Mouse (Mus musculus) C2C12 (cell line): ENCODE results near the gene Sult1a1.

Experiments
- CEBPB ChIP-seq: IDR thresholded peaks from one replicate; pipeline ENCODE4 v1.6.1; 2011; ENCODE audit warnings: low read depth, mild to moderate bottlenecking, control low read depth, moderate library complexity
- CTCF ChIP-seq: IDR thresholded peaks from one replicate; pipeline ENCODE4 v1.5.1; 2011; ENCODE audit not compliant: control insufficient read depth, insufficient read depth, insufficient read length
- FOSL1 ChIP-seq: IDR thresholded peaks from one replicate; pipeline ENCODE4 v1.8.0; 2011; ENCODE audit warnings: mild to moderate bottlenecking, low read length; ENCODE audit not compliant: poor library complexity, insufficient read depth, severe bottlenecking
- MAX ChIP-seq: IDR thresholded peaks from one replicate; pipeline ENCODE4 v1.6.1; 2011; ENCODE audit warnings: mild to moderate bottlenecking, control low read depth
- MYOD1 ChIP-seq: IDR thresholded peaks from one replicate; pipeline ENCODE4 v1.6.1; 2011; ENCODE audit warnings: low read depth; ENCODE audit not compliant: control insufficient read depth, insufficient read length
- MYOG ChIP-seq: IDR thresholded peaks from one replicate; pipeline ENCODE4 v1.6.1; 2011; ENCODE audit not compliant: control insufficient read depth, insufficient read length; ENCODE audit errors: extremely low read depth
- USF1 ChIP-seq: IDR thresholded peaks from one replicate; pipeline ENCODE4 v1.6.1; 2011; ENCODE audit warnings: low read depth, mild to moderate bottlenecking, control low read depth, moderate library complexity

DNA sequence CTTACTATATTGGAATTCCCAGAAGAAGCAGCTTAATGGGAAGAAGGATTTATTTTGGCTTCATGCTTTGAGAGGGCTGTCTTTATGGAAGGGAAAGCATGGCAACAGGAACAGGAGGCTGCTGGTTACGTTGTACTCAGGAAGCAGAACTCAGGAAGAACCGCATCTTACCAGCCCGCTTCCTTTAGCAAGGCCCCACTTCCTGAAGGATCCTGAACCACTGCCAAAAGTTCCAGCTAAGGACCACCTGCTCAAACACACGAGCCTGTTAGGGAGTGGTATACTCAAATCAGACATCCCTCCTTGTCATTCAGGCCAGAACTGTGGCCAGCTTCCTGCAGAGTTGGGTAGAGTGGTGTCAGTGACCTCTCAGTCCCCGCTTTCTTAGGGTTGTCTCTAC, 7.8 kb downstream of the Sult1a1 start:
- TF ChIP-seq CTCF (no peak), CEBPB (no peak), MAX (no peak), MYOD1 (no peak), MYOG (no peak), USF1 (no peak), FOSL1 (no peak)
